Mouse (Mus musculus) right cerebral cortex, postnatal 36 days (tissue): Measurements from ENCODE around the gene Vstm2a.

Source experiments
- DNase-seq, 2 experiments: peaks; one replicate each; pipeline ENCODE4 v3.0.0; 2022; ENCODE audit warnings: low spot score in 2 of 2, mixed read lengths in 1 of 2

Vstm2a gene

GRCm38 (mm10) chr11:16257473-16257921, at the start of gene Vstm2a:
Gene Vstm2a (plus strand): TSS chr11:16257724.
- DNase-seq = peak; percentile 71 to 75

- DNase-seq = no peak
Observed at GRCm38 (mm10) chr11:16257011-16257410, 513 bp upstream of the Vstm2a start.

- DNase-seq = no peak
Observed at GRCm38 (mm10) chr11:16258300-16258699, 776 bp downstream of the Vstm2a start.

GRCm38 (mm10) chr11:16259876-16260275, 2.4 kb downstream of the Vstm2a start:
- DNase-seq = no peak

GRCm38 (mm10) chr11:16260764-16261578, 3.4 kb downstream of the Vstm2a start:
- peak; percentile 61 to 71 for DNase-seq

GRCm38 (mm10) chr11:16268396-16268795, 10.9 kb downstream of the Vstm2a start:
- DNase-seq = no peak

- DNase-seq = no peak
Observed at GRCm38 (mm10) chr11:16290381-16290780, 32.9 kb downstream of the Vstm2a start.

GRCm38 (mm10) chr11:16292960-16293359, 35.4 kb downstream of the Vstm2a start:
- no peak for DNase-seq

GRCm38 (mm10) chr11:16296521-16296920, 39.0 kb downstream of the Vstm2a start:
- DNase-seq = no peak

- no peak for DNase-seq
Observed at GRCm38 (mm10) chr11:16299492-16299891, 42.0 kb downstream of the Vstm2a start.

GRCm38 (mm10) chr11:16299960-16300359, 42.4 kb downstream of the Vstm2a start:
- no peak for DNase-seq

GRCm38 (mm10) chr11:16300709-16301108, 43.2 kb downstream of the Vstm2a start:
- DNase-seq = peak in 1 of 2 experiments; percentile 10

GRCm38 (mm10) chr11:16315097-16315496, 57.6 kb downstream of the Vstm2a start:
- no peak for DNase-seq

- DNase-seq = no peak
Observed at GRCm38 (mm10) chr11:16345179-16345578, 87.7 kb downstream of the Vstm2a start.

GRCm38 (mm10) chr11:16345676-16346075, 88.2 kb downstream of the Vstm2a start:
- no peak for DNase-seq

GRCm38 (mm10) chr11:16351915-16352314, 94.4 kb downstream of the Vstm2a start:
- DNase-seq = no peak

GRCm38 (mm10) chr11:16354356-16354755, 96.8 kb downstream of the Vstm2a start:
- no peak for DNase-seq

GRCm38 (mm10) chr11:16366852-16367587, 109.5 kb downstream of the Vstm2a start:
- DNase-seq = no peak

GRCm38 (mm10) chr11:16403627-16404026, 146.1 kb downstream of the Vstm2a start:
- peak in 1 of 2 experiments; percentile 4 for DNase-seq

- DNase-seq = no peak
Observed at GRCm38 (mm10) chr11:16411736-16412135, 154.2 kb downstream of the Vstm2a start.

GRCm38 (mm10) chr11:16412609-16413008, 155.1 kb downstream of the Vstm2a start:
- peak in 1 of 2 experiments; percentile 18 for DNase-seq

- DNase-seq = no peak
Observed at GRCm38 (mm10) chr11:16413077-16413644, 155.6 kb downstream of the Vstm2a start.
